Mouse (Mus musculus): ENCODE data around the gene Actl7b. TPM values are rescaled to one million over a fixed set of nuclear protein-coding genes. Genes with fewer than 3 reads are reported as not detected.

Actl7b gene
- not detected in 2 replicates for polyA plus RNA-seq (2015; fragmentation: Nextera tagmentation; extraction: Ambion mirVana)

DNA sequence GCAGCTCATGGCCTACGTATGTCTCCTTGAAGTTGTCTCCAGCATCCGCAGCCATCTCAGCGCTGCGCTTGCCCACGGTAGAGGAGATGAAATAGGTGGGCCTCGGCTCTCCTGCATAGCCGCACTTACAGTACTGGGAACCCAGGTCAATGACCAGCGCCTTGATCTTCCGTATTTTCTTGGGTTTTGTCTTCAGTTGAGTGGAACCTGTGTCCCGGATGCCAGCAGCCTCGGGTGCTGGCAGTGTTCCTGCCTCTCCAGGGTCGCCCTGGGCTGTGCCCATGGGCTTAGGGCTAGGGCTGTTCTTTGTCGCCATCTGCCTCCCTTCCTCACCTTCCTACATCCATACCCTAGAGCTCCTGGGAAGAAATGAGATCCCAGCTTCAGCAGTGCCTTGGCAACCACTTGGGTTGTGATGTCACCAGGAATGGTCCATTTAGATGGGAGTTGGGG is at the start of gene Actl7b:
TSS of gene Actl7b (minus strand) at position 403 of the 453 bp plus-strand sequence.
- H3K9ac ChIP-seq (replicated peaks; ENCODE audit: low read length), result no peak within 1 kb of the TSS
- 96% methylated on average over 13 of the region's 13 CpGs for WGBS
- no peak within 1 kb of the TSS for H3K4me2 ChIP-seq (replicated peaks; ENCODE audit: low read depth, low read length)
- peaks cover 11% of the 10 kb centered on the region for H3K36me3 ChIP-seq (ENCODE audit: insufficient read depth, low read length)
- no peak within 1 kb of the TSS for H3K27ac ChIP-seq (ENCODE audit: low read length)
- no peak within 1 kb of the TSS for H3K4me3 ChIP-seq (ENCODE audit: low read length)
- H3K27me3 ChIP-seq (ENCODE audit: insufficient read depth, low read length), result no peaks in the 10 kb centered on the region
- ATAC-seq (ENCODE audit: low FRiP score, low TSS enrichment), result no peak
- H3K9me3 ChIP-seq (ENCODE audit: low read length), result no peaks in the 10 kb centered on the region
- no peaks in the 10 kb centered on the region for H3K4me1 ChIP-seq (ENCODE audit: insufficient read depth, low read length)

- no peak for ATAC-seq (ENCODE audit: low FRiP score, low TSS enrichment)
- 72% methylated on average over 1 of the region's 1 CpGs for WGBS
- no peak overlapping the region for H3K9ac ChIP-seq (replicated peaks; ENCODE audit: low read length)
Measured at GRCm38 (mm10) chr4:56771065-56771464, 29.8 kb upstream of the Actl7b start.

DNA sequence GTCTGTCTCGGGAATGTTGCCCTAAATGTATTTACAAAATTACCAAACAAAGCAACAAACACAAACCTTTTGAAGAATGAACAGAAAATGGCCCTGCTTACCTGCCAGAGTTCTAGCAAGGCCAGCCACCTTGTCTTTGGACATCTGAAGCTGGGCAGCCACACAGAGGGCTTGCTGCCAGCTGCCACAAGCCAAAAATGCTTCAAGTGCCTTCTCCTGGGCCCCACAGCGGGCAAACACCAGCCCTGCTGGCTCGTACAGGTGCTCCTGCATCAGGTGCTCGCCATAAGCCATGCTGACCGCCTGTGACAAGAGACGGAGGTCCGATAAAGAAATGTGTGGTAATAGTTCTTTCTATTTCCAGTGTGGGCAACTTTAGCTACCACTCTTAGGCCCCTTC is 27.7 kb upstream of the Actl7b start:
- Histone ChIP-seq H3K9me3 (ENCODE audit: low read length) (no peaks in the 10 kb centered on the region), H3K27ac (ENCODE audit: low read length) (no peak overlapping the region), H3K4me2 (replicated peaks; ENCODE audit: low read depth, low read length) (no peak overlapping the region), H3K9ac (replicated peaks; ENCODE audit: low read length) (no peak overlapping the region), H3K27me3 (ENCODE audit: insufficient read depth, low read length) (no peaks in the 10 kb centered on the region), H3K4me1 (ENCODE audit: insufficient read depth, low read length) (no peaks in the 10 kb centered on the region), H3K36me3 (ENCODE audit: insufficient read depth, low read length) (peaks cover 88% of the 10 kb centered on the region), H3K4me3 (ENCODE audit: low read length) (no peak overlapping the region)
- no peak for ATAC-seq (ENCODE audit: low FRiP score, low TSS enrichment)
- WGBS, result 93% methylated on average over 7 of the region's 7 CpGs

More at GRCm38 (mm10) chr4:56771065-56771464, 29.8 kb upstream of the Actl7b start:
- H3K36me3 ChIP-seq (ENCODE audit: insufficient read depth, low read length), result peaks cover 86% of the 10 kb centered on the region
- no peak overlapping the region for H3K27ac ChIP-seq (ENCODE audit: low read length)
- no peak overlapping the region for H3K4me3 ChIP-seq (ENCODE audit: low read length)
- no peak overlapping the region for H3K4me2 ChIP-seq (replicated peaks; ENCODE audit: low read depth, low read length)
- no peaks in the 10 kb centered on the region for H3K4me1 ChIP-seq (ENCODE audit: insufficient read depth, low read length)
- no peaks in the 10 kb centered on the region for H3K27me3 ChIP-seq (ENCODE audit: insufficient read depth, low read length)
- no peaks in the 10 kb centered on the region for H3K9me3 ChIP-seq (ENCODE audit: low read length)

GRCm38 (mm10) chr4:56767861-56768284 is 26.6 kb upstream of the Actl7b start:
- ATAC-seq (ENCODE audit: low FRiP score, low TSS enrichment), result no peak
- Histone ChIP-seq H3K36me3 (ENCODE audit: insufficient read depth, low read length) (peaks cover 79% of the 10 kb centered on the region), H3K4me1 (ENCODE audit: insufficient read depth, low read length) (no peaks in the 10 kb centered on the region), H3K9ac (replicated peaks; ENCODE audit: low read length) (no peak overlapping the region), H3K4me3 (ENCODE audit: low read length) (no peak overlapping the region), H3K27ac (ENCODE audit: low read length) (no peak overlapping the region), H3K27me3 (ENCODE audit: insufficient read depth, low read length) (no peaks in the 10 kb centered on the region), H3K4me2 (replicated peaks; ENCODE audit: low read depth, low read length) (no peak overlapping the region), H3K9me3 (ENCODE audit: low read length) (no peaks in the 10 kb centered on the region)
- WGBS, result 75% methylated on average over 5 of the region's 5 CpGs

GRCm38 (mm10) chr4:56757693-56758092 is 16.4 kb upstream of the Actl7b start:
- Histone ChIP-seq H3K9ac (replicated peaks; ENCODE audit: low read length) (no peak overlapping the region), H3K27me3 (ENCODE audit: insufficient read depth, low read length) (no peaks in the 10 kb centered on the region), H3K4me1 (ENCODE audit: insufficient read depth, low read length) (no peaks in the 10 kb centered on the region), H3K4me2 (replicated peaks; ENCODE audit: low read depth, low read length) (no peak overlapping the region), H3K36me3 (ENCODE audit: insufficient read depth, low read length) (peaks cover 86% of the 10 kb centered on the region), H3K4me3 (ENCODE audit: low read length) (no peak overlapping the region), H3K27ac (ENCODE audit: low read length) (no peak overlapping the region), H3K9me3 (ENCODE audit: low read length) (no peaks in the 10 kb centered on the region)
- no peak for ATAC-seq (ENCODE audit: low FRiP score, low TSS enrichment)
- 93% methylated on average over 1 of the region's 1 CpGs for WGBS

GRCm38 (mm10) chr4:56756966-56757600 is 15.8 kb upstream of the Actl7b start:
- 91% methylated on average over 10 of the region's 10 CpGs for WGBS
- Histone ChIP-seq H3K9me3 (ENCODE audit: low read length) (no peaks in the 10 kb centered on the region), H3K4me3 (ENCODE audit: low read length) (no peak overlapping the region), H3K27ac (ENCODE audit: low read length) (no peak overlapping the region), H3K27me3 (ENCODE audit: insufficient read depth, low read length) (no peaks in the 10 kb centered on the region), H3K36me3 (ENCODE audit: insufficient read depth, low read length) (peaks cover 84% of the 10 kb centered on the region), H3K9ac (replicated peaks; ENCODE audit: low read length) (no peak overlapping the region), H3K4me1 (ENCODE audit: insufficient read depth, low read length) (no peaks in the 10 kb centered on the region), H3K4me2 (replicated peaks; ENCODE audit: low read depth, low read length) (no peak overlapping the region)
- no peak for ATAC-seq (ENCODE audit: low FRiP score, low TSS enrichment)

- Histone ChIP-seq H3K4me2 (replicated peaks; ENCODE audit: low read depth, low read length) (no peak overlapping the region), H3K9ac (replicated peaks; ENCODE audit: low read length) (no peak overlapping the region), H3K9me3 (ENCODE audit: low read length) (no peaks in the 10 kb centered on the region), H3K27ac (ENCODE audit: low read length) (no peak overlapping the region), H3K27me3 (ENCODE audit: insufficient read depth, low read length) (no peaks in the 10 kb centered on the region), H3K4me3 (ENCODE audit: low read length) (no peak overlapping the region), H3K4me1 (ENCODE audit: insufficient read depth, low read length) (no peaks in the 10 kb centered on the region), H3K36me3 (ENCODE audit: insufficient read depth, low read length) (peaks cover 85% of the 10 kb centered on the region)
- no peak for ATAC-seq (ENCODE audit: low FRiP score, low TSS enrichment)
- 95% methylated on average over 5 of the region's 5 CpGs for WGBS
Measured at GRCm38 (mm10) chr4:56756021-56756420, 14.8 kb upstream of the Actl7b start.

GRCm38 (mm10) chr4:56747456-56747855 is 6.2 kb upstream of the Actl7b start:
- no peak overlapping the region for H3K27ac ChIP-seq (ENCODE audit: low read length)
- H3K4me3 ChIP-seq (ENCODE audit: low read length), result no peak overlapping the region
- H3K4me1 ChIP-seq (ENCODE audit: insufficient read depth, low read length), result no peaks in the 10 kb centered on the region
- H3K4me2 ChIP-seq (replicated peaks; ENCODE audit: low read depth, low read length), result no peak overlapping the region
- H3K9me3 ChIP-seq (ENCODE audit: low read length), result no peaks in the 10 kb centered on the region
- no peak overlapping the region for H3K9ac ChIP-seq (replicated peaks; ENCODE audit: low read length)
- H3K36me3 ChIP-seq (ENCODE audit: insufficient read depth, low read length), result peaks cover 40% of the 10 kb centered on the region
- no peaks in the 10 kb centered on the region for H3K27me3 ChIP-seq (ENCODE audit: insufficient read depth, low read length)
- 94% methylated on average over 9 of the region's 9 CpGs for WGBS
- ATAC-seq (ENCODE audit: low FRiP score, low TSS enrichment), result no peak

DNA sequence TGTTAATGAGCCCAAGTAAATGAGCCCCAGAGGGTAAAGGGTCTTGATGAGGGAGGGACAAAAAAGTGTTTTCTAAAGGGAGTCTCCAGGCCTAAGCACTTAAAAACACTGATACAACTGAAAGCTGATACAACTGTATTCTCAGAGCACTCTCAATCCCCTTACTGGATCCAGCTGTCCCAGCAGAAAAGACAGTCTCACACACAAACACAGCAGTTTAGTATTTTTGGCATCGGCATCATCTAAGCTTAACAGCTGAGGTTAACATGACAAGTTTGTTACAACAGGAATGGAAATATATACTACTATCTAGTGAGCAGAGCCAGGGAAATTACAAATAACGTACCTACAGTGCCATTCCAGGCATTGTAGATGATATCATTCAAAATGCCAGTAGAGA is 5.1 kb upstream of the Actl7b start:
- peaks cover 32% of the 10 kb centered on the region for H3K36me3 ChIP-seq (ENCODE audit: insufficient read depth, low read length)
- no peak for ATAC-seq (ENCODE audit: low FRiP score, low TSS enrichment)
- H3K9ac ChIP-seq (replicated peaks; ENCODE audit: low read length), result no peak overlapping the region
- no peak overlapping the region for H3K4me2 ChIP-seq (replicated peaks; ENCODE audit: low read depth, low read length)
- H3K4me3 ChIP-seq (ENCODE audit: low read length), result no peak overlapping the region
- no peak overlapping the region for H3K27ac ChIP-seq (ENCODE audit: low read length)
- no peaks in the 10 kb centered on the region for H3K27me3 ChIP-seq (ENCODE audit: insufficient read depth, low read length)
- no peaks in the 10 kb centered on the region for H3K9me3 ChIP-seq (ENCODE audit: low read length)
- WGBS, result 73% methylated on average over 2 of the region's 2 CpGs
- no peaks in the 10 kb centered on the region for H3K4me1 ChIP-seq (ENCODE audit: insufficient read depth, low read length)

DNA sequence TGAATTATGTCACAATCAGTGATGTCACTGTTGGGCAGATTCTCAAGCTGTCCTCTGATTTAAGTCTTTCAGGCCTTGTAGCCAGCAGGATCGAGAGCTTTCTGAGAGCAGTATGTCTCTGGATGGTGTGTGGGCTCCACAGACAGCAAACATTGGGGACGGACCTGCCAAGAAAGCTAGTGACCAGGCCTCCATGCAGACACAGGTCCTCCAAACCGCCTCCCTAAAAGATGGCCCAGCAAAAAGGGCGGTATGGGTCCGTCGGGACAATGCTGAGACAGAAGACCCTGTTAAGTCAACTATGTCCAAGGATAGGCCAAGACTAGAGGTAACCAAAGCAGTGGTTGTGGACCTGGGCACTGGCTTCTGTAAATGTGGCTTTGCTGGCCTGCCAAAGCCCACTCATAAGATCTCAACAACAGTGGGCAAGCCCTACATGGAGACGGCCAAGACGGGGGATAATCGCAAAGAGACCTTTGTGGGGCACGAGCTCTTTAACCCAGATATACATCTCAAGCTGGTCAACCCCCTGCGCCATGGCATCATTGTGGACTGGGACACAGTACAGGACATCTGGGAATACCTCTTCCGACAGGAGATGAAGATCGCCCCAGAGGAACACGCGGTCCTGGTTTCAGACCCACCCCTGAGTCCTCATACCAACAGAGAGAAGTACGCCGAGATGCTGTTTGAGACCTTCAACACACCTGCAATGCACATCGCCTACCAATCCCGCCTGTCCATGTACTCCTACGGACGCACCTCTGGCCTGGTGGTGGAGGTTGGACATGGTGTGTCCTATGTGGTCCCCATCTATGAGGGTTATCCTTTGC is 2.3 kb upstream of the Actl7b start, which contains the start of gene Actl7a:
TSS of gene Actl7a (plus strand) at position 51 of the 833 bp plus-strand sequence.
- H3K4me2 ChIP-seq (replicated peaks; ENCODE audit: low read depth, low read length), result no peak within 1 kb of the TSS
- no peak for ATAC-seq (ENCODE audit: low FRiP score, low TSS enrichment)
- H3K36me3 ChIP-seq (ENCODE audit: insufficient read depth, low read length), result peaks cover 20% of the 10 kb centered on the region
- H3K4me3 ChIP-seq (ENCODE audit: low read length), result no peak within 1 kb of the TSS
- no peaks in the 10 kb centered on the region for H3K9me3 ChIP-seq (ENCODE audit: low read length)
- 96% methylated on average over 21 of the region's 21 CpGs for WGBS
- no peak within 1 kb of the TSS for H3K9ac ChIP-seq (replicated peaks; ENCODE audit: low read length)
- H3K27ac ChIP-seq (ENCODE audit: low read length), result no peak within 1 kb of the TSS
- no peaks in the 10 kb centered on the region for H3K4me1 ChIP-seq (ENCODE audit: insufficient read depth, low read length)
- no peaks in the 10 kb centered on the region for H3K27me3 ChIP-seq (ENCODE audit: insufficient read depth, low read length)
